Mouse (Mus musculus): ENCODE results near the gene Galnt4. TPM values are rescaled to one million over a fixed set of nuclear protein-coding genes. Genes with fewer than 3 reads are reported as not detected.

Gene Galnt4
- 4.1 and 5.4 TPM in 2 replicates for polyA plus RNA-seq (2016; fragmentation: Nextera tagmentation; extraction: Ambion mirVana)

DNA sequence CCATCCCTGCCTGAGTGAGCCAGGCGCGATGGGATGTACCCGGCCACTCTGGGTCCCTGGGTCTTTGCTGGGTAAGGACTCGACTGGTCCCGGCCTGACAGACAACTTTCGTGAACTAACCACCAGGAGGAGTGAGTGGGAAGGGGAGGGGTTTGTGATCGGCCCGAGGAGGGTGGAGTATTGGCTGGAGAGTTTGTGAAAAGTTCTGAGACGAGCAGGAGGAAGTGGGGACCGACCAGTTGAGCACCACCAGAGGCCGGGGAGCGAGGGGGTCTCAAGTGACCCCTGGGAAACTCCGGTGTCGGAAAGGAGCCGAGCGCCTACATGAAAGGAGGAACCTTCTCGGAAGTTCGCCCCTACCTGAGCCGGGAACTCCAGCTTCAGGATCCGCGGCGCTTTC lies at the start of gene Galnt4:
TSS of gene Galnt4 (plus strand) at position 196 of the 400 bp plus-strand sequence.
- Histone ChIP-seq H3K9me3 (peaks cover 4% of the 10 kb centered on the region; the same call in 1 of the 2 replicates), H3K4me1 (peaks cover 30% of the 10 kb centered on the region), H3K4me3 (peak within 1 kb of the TSS; percentile 94), H3K36me3 (replicated peaks) (peaks cover 39% of the 10 kb centered on the region), H3K27me3 (replicated peaks; ENCODE audit: low read depth, poor library complexity, severe bottlenecking) (no peaks in the 10 kb centered on the region), H3K27ac (replicated peaks) (peak within 1 kb of the TSS; percentile 96)
- DNase-seq (ENCODE audit: low spot score) = peak; percentile 85
- under 1% methylated on average over 22 of the region's 22 CpGs for WGBS

DNA sequence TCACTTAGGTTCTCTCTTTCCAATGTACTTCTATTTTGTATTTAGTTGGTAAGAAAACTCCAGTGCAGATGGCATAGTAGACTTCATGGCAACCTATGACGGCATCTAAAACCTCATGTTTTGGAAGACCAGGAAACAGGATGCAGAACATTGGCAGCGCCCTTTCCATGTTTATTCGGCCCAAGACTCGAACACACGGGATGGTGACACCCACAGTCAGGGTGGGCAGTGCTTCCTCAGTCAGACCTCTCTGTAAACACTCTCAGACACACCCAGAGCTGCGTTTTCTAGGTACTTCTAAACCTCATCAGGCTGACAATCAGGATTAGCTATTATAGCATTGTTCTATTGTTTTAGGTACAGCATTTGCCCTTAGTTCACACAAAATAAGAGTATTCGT lies 47.4 kb upstream of the Galnt4 start:
- H3K9me3 ChIP-seq = no peaks in the 10 kb centered on the region
- WGBS = 88% methylated on average over 7 of the region's 7 CpGs
- no peaks in the 10 kb centered on the region for H3K36me3 ChIP-seq (replicated peaks)
- H3K4me3 ChIP-seq = no peak overlapping the region
- no peaks in the 10 kb centered on the region for H3K4me1 ChIP-seq
- no peak for DNase-seq (ENCODE audit: low spot score)
- H3K27ac ChIP-seq (replicated peaks) = no peak overlapping the region
- H3K27me3 ChIP-seq (replicated peaks; ENCODE audit: low read depth, poor library complexity, severe bottlenecking) = no peaks in the 10 kb centered on the region

DNA sequence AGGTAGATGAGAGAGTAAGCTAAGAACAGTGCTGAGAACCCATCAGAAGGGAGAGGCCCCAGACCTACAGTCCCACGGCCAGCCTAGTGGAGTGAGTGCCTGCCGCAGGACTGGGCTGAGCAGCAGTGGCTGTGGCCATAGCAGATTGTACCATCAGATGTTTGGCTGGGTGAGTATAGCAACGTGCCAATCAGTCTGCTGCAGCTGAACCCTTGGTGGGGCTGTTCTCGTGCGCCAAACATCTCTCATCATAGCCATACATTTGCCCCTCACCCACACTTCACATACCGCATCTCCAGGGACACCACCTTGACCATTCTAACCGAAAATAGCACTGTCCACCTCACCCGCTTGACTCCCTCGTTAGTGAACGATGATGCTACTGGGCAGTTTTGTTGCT lies 46.5 kb upstream of the Galnt4 start:
- Histone ChIP-seq H3K4me1 (no peaks in the 10 kb centered on the region), H3K9me3 (no peaks in the 10 kb centered on the region), H3K27me3 (replicated peaks; ENCODE audit: low read depth, poor library complexity, severe bottlenecking) (no peaks in the 10 kb centered on the region), H3K27ac (replicated peaks) (no peak overlapping the region), H3K4me3 (no peak overlapping the region), H3K36me3 (replicated peaks) (no peaks in the 10 kb centered on the region)
- no peak for DNase-seq (ENCODE audit: low spot score)
- 90% methylated on average over 10 of the region's 10 CpGs for WGBS

DNA sequence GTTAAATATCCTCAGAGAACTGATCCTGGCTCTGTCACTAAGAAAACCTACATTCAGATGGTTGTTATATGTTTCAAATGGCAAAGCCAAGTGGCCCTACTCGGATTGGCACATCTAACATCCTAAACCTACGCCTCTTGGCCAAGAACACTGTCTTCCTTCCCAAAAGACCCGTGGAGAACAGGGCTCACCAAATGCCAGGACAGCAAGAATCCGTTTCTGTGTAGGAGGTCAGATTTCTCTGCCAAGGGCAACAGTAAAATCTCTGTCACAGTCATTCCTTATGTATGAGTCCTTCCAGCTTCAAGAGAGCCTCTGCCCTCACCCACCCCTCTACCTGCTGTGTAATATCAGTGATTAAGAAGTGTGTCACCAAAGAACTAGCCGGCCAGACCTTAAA lies 45.4 kb upstream of the Galnt4 start:
- no peaks in the 10 kb centered on the region for H3K36me3 ChIP-seq (replicated peaks)
- H3K4me3 ChIP-seq = no peak overlapping the region
- 87% methylated on average over 5 of the region's 5 CpGs for whole genome bisulfite sequencing
- no peak overlapping the region for H3K27ac ChIP-seq (replicated peaks)
- no peak for DNase-seq (ENCODE audit: low spot score)
- H3K27me3 ChIP-seq (replicated peaks; ENCODE audit: low read depth, poor library complexity, severe bottlenecking) = no peaks in the 10 kb centered on the region
- no peaks in the 10 kb centered on the region for H3K4me1 ChIP-seq
- H3K9me3 ChIP-seq = no peaks in the 10 kb centered on the region

DNA sequence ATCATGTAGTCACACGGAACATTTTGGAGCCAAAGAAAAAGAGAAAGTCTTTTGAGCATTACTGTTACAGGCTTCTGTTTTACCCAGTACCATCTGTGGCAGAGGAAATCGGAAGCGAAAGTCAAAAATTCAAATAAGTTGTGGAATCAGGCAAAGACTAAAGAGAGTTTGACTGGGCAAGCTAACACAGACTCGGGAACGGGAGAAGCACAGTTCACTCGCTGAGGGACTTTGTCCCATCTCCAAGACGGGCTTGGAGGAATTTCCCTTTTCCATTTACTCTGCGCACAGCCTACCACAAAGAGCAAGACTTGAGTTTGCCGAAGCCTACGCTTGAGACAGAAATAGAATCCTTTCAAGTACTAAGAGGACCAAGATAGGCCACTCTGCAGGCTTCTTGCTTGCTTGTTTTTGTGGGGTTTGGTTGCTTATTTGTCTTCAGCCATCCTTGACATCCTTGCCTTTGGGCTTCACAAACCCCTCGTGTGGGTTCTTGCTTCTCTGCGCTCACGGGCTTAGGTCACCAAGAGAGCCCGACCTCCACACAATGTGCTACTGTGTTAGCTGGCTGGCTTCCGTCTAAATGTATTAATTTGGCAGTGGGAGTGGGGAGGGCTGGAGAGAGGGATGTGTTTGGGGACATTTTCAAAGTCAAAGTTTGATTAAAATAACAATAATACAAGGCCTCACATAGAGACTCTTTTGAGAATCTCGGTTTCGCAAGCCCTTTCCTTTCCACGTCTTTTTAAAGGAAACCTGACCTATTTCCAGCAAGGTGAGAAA lies 31.7 kb upstream of the Galnt4 start:
- WGBS = 63% methylated on average over 18 of the region's 18 CpGs
- H3K9me3 ChIP-seq = no peaks in the 10 kb centered on the region
- H3K27ac ChIP-seq (replicated peaks) = no peak overlapping the region
- H3K4me3 ChIP-seq = no peak overlapping the region
- H3K4me1 ChIP-seq = no peaks in the 10 kb centered on the region
- no peaks in the 10 kb centered on the region for H3K27me3 ChIP-seq (replicated peaks; ENCODE audit: low read depth, poor library complexity, severe bottlenecking)
- H3K36me3 ChIP-seq (replicated peaks) = no peaks in the 10 kb centered on the region
- DNase-seq (ENCODE audit: low spot score) = peak; percentile 28

DNA sequence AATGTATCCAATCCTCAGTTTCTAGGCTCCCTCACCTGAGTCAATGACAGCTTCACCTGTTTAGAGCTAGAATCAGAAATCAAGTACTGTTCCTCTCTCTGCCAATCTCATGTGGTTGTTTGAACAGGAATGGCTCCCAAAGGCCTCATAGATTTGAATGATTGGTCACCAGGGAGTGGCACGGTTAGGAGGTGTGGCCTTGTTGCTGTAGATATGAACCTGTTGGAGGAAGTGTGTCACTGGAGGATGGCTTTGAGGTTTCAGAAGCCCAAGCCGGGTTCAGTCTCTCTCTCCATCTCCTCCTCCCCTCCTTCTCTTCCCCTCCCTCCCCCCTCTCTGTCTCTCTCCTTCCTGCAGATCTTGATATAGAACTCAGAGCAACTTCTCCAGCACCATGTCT lies 29.3 kb upstream of the Galnt4 start:
- no peaks in the 10 kb centered on the region for H3K4me1 ChIP-seq
- H3K27ac ChIP-seq (replicated peaks) = no peak overlapping the region
- H3K27me3 ChIP-seq (replicated peaks; ENCODE audit: low read depth, poor library complexity, severe bottlenecking) = no peaks in the 10 kb centered on the region
- H3K9me3 ChIP-seq = no peaks in the 10 kb centered on the region
- no peak for DNase-seq (ENCODE audit: low spot score)
- no peaks in the 10 kb centered on the region for H3K36me3 ChIP-seq (replicated peaks)
- WGBS = 90% methylated on average over 2 of the region's 2 CpGs
- H3K4me3 ChIP-seq = no peak overlapping the region

DNA sequence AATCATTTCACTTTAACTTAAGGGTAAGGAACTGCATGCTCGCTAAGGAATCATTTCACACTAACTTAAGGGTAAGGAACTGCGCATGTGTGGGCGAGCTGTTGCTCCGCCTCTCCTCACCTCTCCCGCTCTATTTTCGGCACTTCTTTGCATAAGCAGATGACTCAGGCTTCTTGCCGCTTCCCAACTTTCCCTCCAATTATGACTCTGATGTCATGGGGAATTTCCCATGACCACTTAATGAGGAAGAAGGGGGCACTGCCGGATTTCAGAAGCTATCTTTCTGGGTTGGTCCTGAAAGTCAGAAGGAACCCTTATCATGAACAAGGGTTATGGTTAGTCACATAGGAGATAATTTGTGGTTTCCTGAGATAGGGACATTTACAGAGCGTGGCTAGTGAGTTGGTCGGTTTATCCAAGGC lies 26.4 kb upstream of the Galnt4 start:
- no peak overlapping the region for H3K4me3 ChIP-seq
- WGBS = 88% methylated on average over 10 of the region's 10 CpGs
- DNase-seq (ENCODE audit: low spot score) = no peak
- H3K4me1 ChIP-seq = no peaks in the 10 kb centered on the region
- no peaks in the 10 kb centered on the region for H3K27me3 ChIP-seq (replicated peaks; ENCODE audit: low read depth, poor library complexity, severe bottlenecking)
- no peaks in the 10 kb centered on the region for H3K9me3 ChIP-seq
- H3K36me3 ChIP-seq (replicated peaks) = no peaks in the 10 kb centered on the region
- H3K27ac ChIP-seq (replicated peaks) = no peak overlapping the region

DNA sequence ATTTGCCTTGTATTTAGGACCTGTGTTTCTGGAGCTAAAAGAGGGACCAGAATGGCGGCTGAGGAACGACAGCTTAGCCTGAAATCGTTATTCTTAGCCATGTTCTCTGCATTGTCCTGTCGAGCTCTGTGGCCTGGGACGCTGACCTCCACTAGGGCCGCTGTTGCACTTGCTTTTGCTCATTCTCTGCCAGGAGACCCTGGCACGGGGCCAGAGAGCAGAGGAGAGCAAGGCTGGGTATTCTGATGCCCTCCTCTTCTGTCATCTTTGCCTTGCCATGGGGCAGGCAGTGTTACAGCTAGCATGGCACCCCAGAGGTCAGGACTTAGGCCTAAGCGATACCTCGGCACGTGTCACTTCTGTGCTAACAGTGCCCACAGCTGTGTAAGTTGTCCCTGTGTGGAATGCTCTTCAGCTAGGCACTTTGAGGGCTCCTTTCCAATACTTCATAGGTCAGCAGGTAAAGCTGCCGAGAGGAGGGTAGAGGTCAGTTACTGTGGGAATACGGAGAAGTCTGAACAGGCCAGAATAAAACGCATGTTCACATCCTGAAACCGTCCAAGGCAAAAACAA lies 24.4 kb upstream of the Galnt4 start:
- Histone ChIP-seq H3K27ac (replicated peaks) (no peak overlapping the region), H3K36me3 (replicated peaks) (no peaks in the 10 kb centered on the region), H3K27me3 (replicated peaks; ENCODE audit: low read depth, poor library complexity, severe bottlenecking) (no peaks in the 10 kb centered on the region), H3K9me3 (no peaks in the 10 kb centered on the region), H3K4me3 (no peak overlapping the region), H3K4me1 (no peaks in the 10 kb centered on the region)
- no peak for DNase-seq (ENCODE audit: low spot score)
- 89% methylated on average over 14 of the region's 14 CpGs for WGBS

DNA sequence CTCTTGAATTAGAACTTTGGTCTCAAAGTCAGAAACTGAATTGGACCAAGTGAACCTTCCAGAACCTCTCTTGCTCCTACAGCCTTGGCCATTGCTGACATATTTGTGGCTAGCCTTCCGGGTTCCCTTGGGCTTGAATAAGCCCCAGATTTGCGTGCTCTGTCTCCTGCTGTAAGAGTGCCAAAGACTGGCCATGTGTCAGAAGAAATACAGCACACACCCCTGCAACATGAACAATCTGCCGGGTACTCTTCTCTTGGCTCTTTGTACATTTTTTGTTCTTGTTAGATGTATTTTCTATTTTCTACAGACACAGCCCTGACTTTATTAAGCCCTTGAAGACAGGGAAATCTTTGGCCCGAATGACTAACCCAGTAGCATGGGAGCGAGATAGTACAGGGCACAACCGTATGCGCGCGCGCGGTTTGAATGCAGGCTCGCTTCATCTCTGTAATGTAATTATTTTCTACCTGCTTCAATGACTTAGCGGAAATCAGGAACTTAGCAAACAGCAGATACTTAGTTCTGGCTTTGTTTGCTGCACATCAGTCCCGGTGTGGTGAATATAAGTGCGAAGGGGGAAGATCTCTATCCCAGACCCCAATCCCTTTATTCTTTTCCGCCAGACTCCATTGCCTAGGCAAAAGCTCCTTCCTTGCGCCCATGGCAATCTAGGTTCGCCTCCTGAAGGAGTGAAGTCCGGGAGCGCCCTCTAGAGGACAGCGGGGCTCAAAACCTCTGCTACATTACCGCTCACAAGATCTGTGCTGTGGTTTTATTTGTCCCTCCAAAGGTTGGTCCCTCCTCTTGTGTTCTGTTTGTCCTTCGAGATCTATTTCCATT lies 23.3 kb upstream of the Galnt4 start:
- DNase-seq (ENCODE audit: low spot score) = peak; percentile 88
- 50% methylated on average over 23 of the region's 23 CpGs for WGBS
- Histone ChIP-seq H3K36me3 (replicated peaks) (no peaks in the 10 kb centered on the region), H3K4me3 (0 out of 2 replicates have a peak overlapping the region, but pooled peaks have one; percentile 13), H3K9me3 (no peaks in the 10 kb centered on the region), H3K27me3 (replicated peaks; ENCODE audit: low read depth, poor library complexity, severe bottlenecking) (no peaks in the 10 kb centered on the region), H3K27ac (replicated peaks) (no peak overlapping the region), H3K4me1 (no peaks in the 10 kb centered on the region)

DNA sequence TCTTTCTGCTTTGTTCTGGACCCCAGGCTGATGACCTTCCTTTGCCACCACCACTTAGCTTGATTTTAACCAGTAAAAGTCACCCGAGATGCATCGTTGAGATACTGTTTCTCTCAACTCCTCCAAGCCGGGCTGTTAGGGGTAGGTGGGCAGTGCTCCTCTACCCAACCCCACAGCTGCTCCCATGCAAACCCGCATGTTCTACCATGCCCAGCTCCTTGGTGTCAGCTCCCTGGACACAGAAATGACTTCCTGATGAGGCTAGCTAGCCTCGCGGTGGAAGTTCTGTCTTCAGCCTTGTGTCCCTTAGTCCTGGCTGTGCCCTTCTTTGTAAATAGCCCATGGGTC lies 22.7 kb upstream of the Galnt4 start:
- Histone ChIP-seq H3K4me1 (no peaks in the 10 kb centered on the region), H3K4me3 (no peak overlapping the region), H3K9me3 (no peaks in the 10 kb centered on the region), H3K27me3 (replicated peaks; ENCODE audit: low read depth, poor library complexity, severe bottlenecking) (no peaks in the 10 kb centered on the region), H3K27ac (replicated peaks) (no peak overlapping the region), H3K36me3 (replicated peaks) (no peaks in the 10 kb centered on the region)
- 63% methylated on average over 6 of the region's 6 CpGs for WGBS
- DNase-seq (ENCODE audit: low spot score) = no peak

DNA sequence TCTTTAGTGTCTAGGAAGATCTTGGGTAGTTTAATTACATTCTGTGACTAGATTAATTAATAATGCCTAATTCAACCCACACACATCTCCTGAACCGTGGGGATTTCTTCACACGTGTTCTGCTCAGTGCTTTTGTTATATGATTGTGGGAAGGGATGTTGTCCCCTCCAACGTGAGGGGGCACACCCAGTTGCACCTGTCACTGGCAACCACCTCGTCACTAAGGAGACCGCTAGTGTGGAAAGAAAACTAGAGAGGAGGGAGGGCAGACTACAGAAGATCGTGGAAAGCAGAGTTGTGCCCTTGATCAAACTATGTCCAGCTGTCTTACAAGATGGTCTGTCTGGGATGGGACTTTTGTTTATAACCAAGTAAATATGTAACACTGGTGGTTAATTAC lies 21.9 kb upstream of the Galnt4 start:
- Histone ChIP-seq H3K27ac (replicated peaks) (no peak overlapping the region), H3K36me3 (replicated peaks) (no peaks in the 10 kb centered on the region)
- WGBS = 75% methylated on average over 6 of the region's 6 CpGs

DNA sequence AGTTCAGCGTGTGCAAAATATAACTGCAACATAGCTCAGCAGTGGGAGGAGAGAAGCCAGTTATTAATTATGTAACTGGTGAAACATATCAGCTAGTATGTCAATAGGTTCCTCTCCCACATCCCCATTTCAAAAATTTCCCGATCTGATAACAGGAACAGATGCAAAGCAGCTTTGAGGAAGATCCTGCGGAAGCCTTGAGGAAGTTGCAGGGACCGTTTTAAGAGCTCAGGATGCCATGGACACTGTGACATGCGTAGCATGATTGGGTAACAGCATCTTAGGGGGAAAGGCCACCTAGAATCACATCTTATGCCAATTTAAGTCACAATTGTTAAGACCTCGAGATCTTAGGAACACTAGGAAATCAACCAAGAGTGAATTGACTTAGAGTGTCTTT lies 18.1 kb upstream of the Galnt4 start:
- Histone ChIP-seq H3K4me3 (no peak overlapping the region), H3K4me1 (peaks cover 11% of the 10 kb centered on the region), H3K27ac (replicated peaks) (no peak overlapping the region), H3K36me3 (replicated peaks) (no peaks in the 10 kb centered on the region), H3K27me3 (replicated peaks; ENCODE audit: low read depth, poor library complexity, severe bottlenecking) (no peaks in the 10 kb centered on the region), H3K9me3 (no peaks in the 10 kb centered on the region)
- no peak for DNase-seq (ENCODE audit: low spot score)
- WGBS = 83% methylated on average over 6 of the region's 6 CpGs

More for the DNA sequence above, 21.9 kb upstream of the Galnt4 start:
- Histone ChIP-seq H3K4me3 (no peak overlapping the region), H3K27me3 (replicated peaks; ENCODE audit: low read depth, poor library complexity, severe bottlenecking) (no peaks in the 10 kb centered on the region), H3K9me3 (no peaks in the 10 kb centered on the region), H3K4me1 (no peaks in the 10 kb centered on the region)
- no peak for DNase-seq (ENCODE audit: low spot score)

Data from embryonic facial prominence, embryonic 10.5 days (tissue).